Mouse (Mus musculus): ENCODE results near the gene Grin2b. TPM values are rescaled to one million over a fixed set of nuclear protein-coding genes. Genes with fewer than 3 reads are reported as not detected.

Grin2b gene
- 0.29 and 0.53 TPM in 2 replicates for polyA plus RNA-seq (2015; fragmentation: Nextera tagmentation; extraction: Ambion mirVana)

GRCm38 (mm10) chr6:136173191-136173896, at the start of gene Grin2b:
TSS of gene Grin2b (minus strand) at chr6:136173511.
- Histone ChIP-seq H3K4me3 (peak within 1 kb of the TSS; percentile 50), H3K27ac (no peak within 1 kb of the TSS), H3K27me3 (peaks cover 56% of the 10 kb centered on the region), H3K4me2 (peak within 1 kb of the TSS; percentile 87), H3K9me3 (replicated peaks) (no peaks in the 10 kb centered on the region), H3K4me1 (replicated peaks) (peaks cover 20% of the 10 kb centered on the region), H3K36me3 (no peaks in the 10 kb centered on the region), H3K9ac (peak within 1 kb of the TSS; percentile 14; the same call in 1 of the 2 replicates)
- 4% methylated on average over 29 of the region's 30 CpGs for WGBS
- 0 out of 2 replicates have a peak, but pooled peaks have one; percentile 22 for ATAC-seq (replicated peaks; ENCODE audit: insufficient number of reproducible peaks, insufficient read depth, low FRiP score, low read depth)

DNA sequence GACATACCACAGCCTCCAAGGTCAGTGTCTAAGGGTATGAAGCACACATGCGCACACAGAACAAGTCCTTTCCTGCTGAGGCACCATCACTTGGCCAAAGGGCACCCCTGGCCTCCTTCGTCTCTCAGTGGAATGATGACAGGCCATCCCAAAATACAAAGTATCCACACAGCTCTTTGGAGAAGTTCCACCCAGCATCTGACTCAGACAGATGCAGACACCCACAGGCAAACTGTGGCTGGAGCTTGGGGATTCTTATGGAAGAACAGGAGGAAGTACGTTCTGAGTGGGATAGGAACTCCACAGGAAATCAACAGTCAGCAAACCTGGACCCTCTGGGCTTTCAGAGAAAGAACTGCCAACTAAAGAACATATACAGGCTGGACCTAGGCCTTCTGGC, 48.6 kb upstream of the Grin2b start:
- Histone ChIP-seq H3K4me3 (no peak overlapping the region), H3K4me1 (replicated peaks) (no peaks in the 10 kb centered on the region), H3K36me3 (no peaks in the 10 kb centered on the region), H3K9me3 (replicated peaks) (no peaks in the 10 kb centered on the region), H3K27me3 (no peaks in the 10 kb centered on the region), H3K4me2 (no peak overlapping the region), H3K27ac (no peak overlapping the region), H3K9ac (no peak overlapping the region)
- 74% methylated on average over 3 of the region's 3 CpGs for WGBS
- no peak for ATAC-seq (replicated peaks; ENCODE audit: insufficient number of reproducible peaks, insufficient read depth, low FRiP score, low read depth)

DNA sequence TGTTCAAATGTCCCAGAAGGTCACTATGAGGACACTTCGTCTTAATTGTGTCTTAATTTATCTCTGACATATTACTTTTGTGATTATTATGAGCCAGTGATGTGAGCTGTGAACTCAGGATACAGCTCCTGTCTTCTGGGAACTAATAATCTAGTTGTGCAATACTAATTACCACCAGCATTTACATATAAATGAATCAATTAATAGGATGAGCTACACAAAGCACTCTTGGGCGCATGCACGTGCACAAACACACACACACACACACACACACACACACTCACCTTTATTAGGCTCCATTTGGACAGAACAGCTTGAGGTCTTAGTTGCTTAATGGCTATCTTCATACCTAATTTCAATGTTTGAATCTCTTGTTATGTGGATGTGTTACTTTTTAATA, 37.1 kb upstream of the Grin2b start:
- Histone ChIP-seq H3K9ac (no peak overlapping the region), H3K4me1 (replicated peaks) (no peaks in the 10 kb centered on the region), H3K4me2 (no peak overlapping the region), H3K9me3 (replicated peaks) (no peaks in the 10 kb centered on the region), H3K27ac (no peak overlapping the region), H3K27me3 (no peaks in the 10 kb centered on the region), H3K4me3 (no peak overlapping the region), H3K36me3 (no peaks in the 10 kb centered on the region)
- WGBS = 82% methylated on average over 3 of the region's 3 CpGs
- ATAC-seq (replicated peaks; ENCODE audit: insufficient number of reproducible peaks, insufficient read depth, low FRiP score, low read depth) = no peak

GRCm38 (mm10) chr6:136199814-136200213, 26.5 kb upstream of the Grin2b start:
- Histone ChIP-seq H3K4me2 (no peak overlapping the region), H3K4me1 (replicated peaks) (no peaks in the 10 kb centered on the region), H3K4me3 (no peak overlapping the region), H3K36me3 (no peaks in the 10 kb centered on the region), H3K9me3 (replicated peaks) (no peaks in the 10 kb centered on the region), H3K27ac (no peak overlapping the region), H3K9ac (no peak overlapping the region), H3K27me3 (no peaks in the 10 kb centered on the region)
- no peak for ATAC-seq (replicated peaks; ENCODE audit: insufficient number of reproducible peaks, insufficient read depth, low FRiP score, low read depth)
- WGBS = 69% methylated on average over 2 of the region's 2 CpGs

DNA sequence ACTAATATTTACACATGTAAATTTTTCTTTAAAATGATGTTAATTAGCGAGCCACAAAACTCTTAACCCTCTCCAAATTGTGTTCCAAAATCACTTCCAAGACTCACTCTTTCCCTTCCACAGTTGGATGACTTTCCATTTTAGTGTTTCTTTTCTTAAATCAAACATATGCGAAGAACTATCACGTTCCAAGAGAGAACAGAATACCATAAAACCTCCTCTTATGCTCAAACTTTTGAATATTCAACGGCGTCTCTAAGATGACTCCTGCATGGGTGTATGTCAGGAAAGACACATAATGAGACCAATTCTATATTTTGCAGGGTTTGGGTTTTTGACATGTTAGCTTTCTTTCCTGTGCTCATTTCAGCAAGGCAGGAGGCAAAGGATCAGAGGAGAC, 21.3 kb upstream of the Grin2b start:
- Histone ChIP-seq H3K36me3 (no peaks in the 10 kb centered on the region), H3K4me1 (replicated peaks) (no peaks in the 10 kb centered on the region), H3K9me3 (replicated peaks) (no peaks in the 10 kb centered on the region), H3K4me3 (no peak overlapping the region), H3K27ac (no peak overlapping the region), H3K9ac (no peak overlapping the region), H3K4me2 (no peak overlapping the region), H3K27me3 (no peaks in the 10 kb centered on the region)
- 75% methylated on average over 5 of the region's 5 CpGs for WGBS
- no peak for ATAC-seq (replicated peaks; ENCODE audit: insufficient number of reproducible peaks, insufficient read depth, low FRiP score, low read depth)

GRCm38 (mm10) chr6:136178066-136178465, 4.8 kb upstream of the Grin2b start:
- ATAC-seq (replicated peaks; ENCODE audit: insufficient number of reproducible peaks, insufficient read depth, low FRiP score, low read depth) = no peak
- Histone ChIP-seq H3K9me3 (replicated peaks) (no peaks in the 10 kb centered on the region), H3K4me1 (replicated peaks) (peaks cover 6% of the 10 kb centered on the region), H3K36me3 (no peaks in the 10 kb centered on the region), H3K27me3 (peaks cover 16% of the 10 kb centered on the region; the same call in 1 of the 2 replicates), H3K4me3 (no peak overlapping the region), H3K27ac (no peak overlapping the region), H3K4me2 (no peak overlapping the region), H3K9ac (no peak overlapping the region)
- 74% methylated on average over 9 of the region's 9 CpGs for WGBS

- 1% methylated on average over 15 of the region's 15 CpGs for WGBS
- peak overlapping the region; percentile 14; the same call in 1 of the 2 replicates for H3K9ac ChIP-seq
- peaks cover 56% of the 10 kb centered on the region for H3K27me3 ChIP-seq
- no peaks in the 10 kb centered on the region for H3K36me3 ChIP-seq
- H3K4me1 ChIP-seq (replicated peaks) = peaks cover 20% of the 10 kb centered on the region
- ATAC-seq (replicated peaks; ENCODE audit: insufficient number of reproducible peaks, insufficient read depth, low FRiP score, low read depth) = no peak
- no peak overlapping the region for H3K27ac ChIP-seq
- peak overlapping the region; percentile 50 for H3K4me3 ChIP-seq
- no peaks in the 10 kb centered on the region for H3K9me3 ChIP-seq (replicated peaks)
- H3K4me2 ChIP-seq = peak overlapping the region; percentile 87
Observed at GRCm38 (mm10) chr6:136172801-136173190, 515 bp downstream of the Grin2b start.

DNA sequence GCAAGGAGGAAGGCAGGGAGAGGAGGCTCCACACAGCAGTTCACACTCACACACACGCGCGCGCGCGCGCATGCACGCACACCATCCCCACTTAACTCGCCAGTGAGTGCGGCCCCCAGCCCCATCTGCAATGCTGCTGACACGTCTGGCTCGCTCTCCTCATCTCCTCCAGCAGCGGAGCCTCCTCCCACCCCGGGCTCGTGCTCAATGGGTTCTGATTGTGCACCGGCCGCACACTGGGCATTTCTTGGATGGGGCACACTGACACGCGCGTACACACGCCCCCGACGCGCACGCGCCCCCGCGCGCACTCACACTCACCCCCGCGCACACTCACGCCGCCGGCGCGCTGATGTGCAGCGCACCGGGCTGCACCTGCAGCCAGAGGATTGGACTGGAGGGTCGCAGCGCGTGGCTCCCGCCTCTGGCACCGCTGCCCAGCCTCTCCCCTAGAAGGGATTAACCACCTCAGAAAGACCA, 1.1 kb downstream of the Grin2b start:
- no peaks in the 10 kb centered on the region for H3K9me3 ChIP-seq (replicated peaks)
- H3K27me3 ChIP-seq = peaks cover 56% of the 10 kb centered on the region
- H3K4me3 ChIP-seq = peak overlapping the region; percentile 50
- peaks cover 20% of the 10 kb centered on the region for H3K4me1 ChIP-seq (replicated peaks)
- under 1% methylated on average over 43 of the region's 43 CpGs for WGBS
- peak overlapping the region; percentile 14; the same call in 1 of the 2 replicates for H3K9ac ChIP-seq
- ATAC-seq (replicated peaks; ENCODE audit: insufficient number of reproducible peaks, insufficient read depth, low FRiP score, low read depth) = no peak
- H3K36me3 ChIP-seq = no peaks in the 10 kb centered on the region
- H3K27ac ChIP-seq = no peak overlapping the region
- H3K4me2 ChIP-seq = peak overlapping the region; percentile 87

DNA sequence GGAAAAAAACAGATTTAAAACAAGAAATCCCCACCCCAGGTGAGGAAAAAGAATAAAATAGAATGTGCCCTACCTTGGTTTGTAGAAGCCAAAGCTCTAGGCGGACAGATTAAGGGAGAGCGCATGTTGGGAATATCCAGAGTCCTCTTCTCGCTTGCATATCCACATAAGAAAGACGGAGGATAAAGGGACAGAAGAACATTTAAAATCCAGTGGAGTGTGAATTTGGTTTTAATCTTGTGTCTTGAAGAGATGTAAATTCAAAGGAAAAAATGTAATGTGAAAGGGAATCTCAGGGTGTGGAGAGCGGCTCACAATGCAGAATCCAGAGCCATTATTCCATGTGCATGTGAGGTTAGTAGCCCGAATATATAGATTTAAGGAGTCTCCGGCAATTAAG, 2.0 kb downstream of the Grin2b start:
- no peak overlapping the region for H3K27ac ChIP-seq
- peaks cover 20% of the 10 kb centered on the region for H3K4me1 ChIP-seq (replicated peaks)
- peaks cover 56% of the 10 kb centered on the region for H3K27me3 ChIP-seq
- no peak overlapping the region for H3K4me3 ChIP-seq
- no peak overlapping the region for H3K9ac ChIP-seq
- 28% methylated on average over 7 of the region's 7 CpGs for WGBS
- no peaks in the 10 kb centered on the region for H3K9me3 ChIP-seq (replicated peaks)
- peak overlapping the region; percentile 87; the same call in 1 of the 2 replicates for H3K4me2 ChIP-seq
- ATAC-seq (replicated peaks; ENCODE audit: insufficient number of reproducible peaks, insufficient read depth, low FRiP score, low read depth) = no peak
- no peaks in the 10 kb centered on the region for H3K36me3 ChIP-seq

DNA sequence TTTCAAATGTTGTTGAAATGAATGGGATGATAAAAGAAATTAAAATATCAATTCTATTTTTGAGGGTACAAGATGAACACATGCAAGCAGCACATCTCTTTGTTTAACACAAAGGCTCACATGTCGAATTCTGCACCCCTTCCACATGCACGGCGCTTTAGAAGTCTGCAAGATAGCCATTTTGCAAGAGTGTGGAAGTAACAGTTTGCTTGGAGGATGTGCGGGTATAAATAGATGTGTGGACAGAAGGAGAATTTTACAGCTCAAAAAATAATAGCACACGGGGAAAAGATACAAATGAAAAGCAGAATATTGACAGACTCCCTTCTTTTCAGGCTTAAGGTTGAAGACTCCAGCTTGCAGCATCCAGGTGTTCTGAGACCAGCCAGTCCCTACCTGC, 2.9 kb downstream of the Grin2b start:
- ATAC-seq (replicated peaks; ENCODE audit: insufficient number of reproducible peaks, insufficient read depth, low FRiP score, low read depth) = no peak
- 75% methylated on average over 5 of the region's 5 CpGs for WGBS
- no peak overlapping the region for H3K4me3 ChIP-seq

DNA sequence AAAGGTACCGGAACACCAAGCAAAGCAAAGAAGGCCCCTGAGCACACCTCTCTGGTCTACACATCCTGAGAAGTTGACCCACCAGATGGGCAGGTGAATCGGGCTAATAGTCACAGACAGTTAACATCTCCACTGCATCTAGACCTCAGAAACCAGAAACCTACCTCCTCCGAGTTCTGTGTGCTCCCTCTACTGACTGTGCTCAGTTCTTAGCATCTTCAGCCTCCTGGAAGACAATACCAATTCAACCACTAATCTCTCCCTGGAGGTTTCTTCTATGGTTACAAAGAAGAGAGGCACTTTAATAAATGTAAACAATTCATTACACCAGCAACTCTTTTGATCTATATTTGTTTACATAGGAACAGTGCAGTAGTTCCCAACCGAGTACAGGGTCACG, 6.0 kb downstream of the Grin2b start:
- Histone ChIP-seq H3K27ac (no peak overlapping the region), H3K4me1 (replicated peaks) (peaks cover 7% of the 10 kb centered on the region), H3K4me2 (no peak overlapping the region), H3K27me3 (peaks cover 32% of the 10 kb centered on the region), H3K9ac (no peak overlapping the region), H3K9me3 (replicated peaks) (no peaks in the 10 kb centered on the region), H3K36me3 (no peaks in the 10 kb centered on the region), H3K4me3 (no peak overlapping the region)
- 73% methylated on average over 5 of the region's 5 CpGs for WGBS
- ATAC-seq (replicated peaks; ENCODE audit: insufficient number of reproducible peaks, insufficient read depth, low FRiP score, low read depth) = no peak

More for the DNA sequence above, 2.9 kb downstream of the Grin2b start:
- no peak overlapping the region for H3K27ac ChIP-seq
- H3K27me3 ChIP-seq = peaks cover 56% of the 10 kb centered on the region
- H3K4me2 ChIP-seq = no peak overlapping the region
- H3K4me1 ChIP-seq (replicated peaks) = peaks cover 20% of the 10 kb centered on the region
- no peaks in the 10 kb centered on the region for H3K36me3 ChIP-seq
- no peaks in the 10 kb centered on the region for H3K9me3 ChIP-seq (replicated peaks)
- no peak overlapping the region for H3K9ac ChIP-seq
